Mouse (Mus musculus): ENCODE measurements around the gene 2210407C18Rik. TPM values are rescaled to one million over a fixed set of nuclear protein-coding genes. Genes with fewer than 3 reads are reported as not detected.

2210407C18Rik gene
- polyA plus RNA-seq, 1 experiment from 2014 or later = not detected

GRCm38 (mm10) chr11:58618793-58619192, 2.9 kb upstream of the 2210407C18Rik start:
- 51% methylated on average over 6 of the region's 6 CpGs for WGBS
- H3K9ac ChIP-seq = no peak overlapping the region
- ATAC-seq (ENCODE audit: low FRiP score, low read depth) = no peak
- H3K36me3 ChIP-seq = no peaks in the 10 kb centered on the region
- H3K4me1 ChIP-seq (replicated peaks) = no peaks in the 10 kb centered on the region
- no peak overlapping the region for H3K4me3 ChIP-seq
- no peaks in the 10 kb centered on the region for H3K27me3 ChIP-seq
- no peak overlapping the region for H3K27ac ChIP-seq (replicated peaks)
- H3K4me2 ChIP-seq = no peak overlapping the region
- no peaks in the 10 kb centered on the region for H3K9me3 ChIP-seq

GRCm38 (mm10) chr11:58618369-58618768, 2.5 kb upstream of the 2210407C18Rik start:
- Histone ChIP-seq H3K4me1 (replicated peaks) (no peaks in the 10 kb centered on the region), H3K4me3 (no peak overlapping the region), H3K4me2 (no peak overlapping the region), H3K9ac (no peak overlapping the region), H3K36me3 (no peaks in the 10 kb centered on the region), H3K9me3 (no peaks in the 10 kb centered on the region), H3K27ac (replicated peaks) (no peak overlapping the region), H3K27me3 (no peaks in the 10 kb centered on the region)
- 67% methylated on average over 3 of the region's 3 CpGs for WGBS
- no peak for ATAC-seq (ENCODE audit: low FRiP score, low read depth)

GRCm38 (mm10) chr11:58614526-58614925, 1.3 kb downstream of the 2210407C18Rik start:
- H3K9me3 ChIP-seq = no peaks in the 10 kb centered on the region
- H3K4me2 ChIP-seq = no peak overlapping the region
- no peak overlapping the region for H3K27ac ChIP-seq (replicated peaks)
- no peak overlapping the region for H3K4me3 ChIP-seq
- H3K4me1 ChIP-seq (replicated peaks) = no peaks in the 10 kb centered on the region
- H3K9ac ChIP-seq = no peak overlapping the region
- no peak for ATAC-seq (ENCODE audit: low FRiP score, low read depth)
- no peaks in the 10 kb centered on the region for H3K36me3 ChIP-seq
- H3K27me3 ChIP-seq = no peaks in the 10 kb centered on the region

- 80% methylated on average over 3 of the region's 3 CpGs for WGBS
- Histone ChIP-seq H3K9ac (no peak overlapping the region), H3K27ac (replicated peaks) (no peak overlapping the region), H3K4me3 (no peak overlapping the region), H3K9me3 (no peaks in the 10 kb centered on the region), H3K4me1 (replicated peaks) (no peaks in the 10 kb centered on the region), H3K4me2 (no peak overlapping the region), H3K27me3 (no peaks in the 10 kb centered on the region), H3K36me3 (no peaks in the 10 kb centered on the region)
- no peak for ATAC-seq (ENCODE audit: low FRiP score, low read depth)
Observed at GRCm38 (mm10) chr11:58613359-58613758, 2.5 kb downstream of the 2210407C18Rik start.

DNA sequence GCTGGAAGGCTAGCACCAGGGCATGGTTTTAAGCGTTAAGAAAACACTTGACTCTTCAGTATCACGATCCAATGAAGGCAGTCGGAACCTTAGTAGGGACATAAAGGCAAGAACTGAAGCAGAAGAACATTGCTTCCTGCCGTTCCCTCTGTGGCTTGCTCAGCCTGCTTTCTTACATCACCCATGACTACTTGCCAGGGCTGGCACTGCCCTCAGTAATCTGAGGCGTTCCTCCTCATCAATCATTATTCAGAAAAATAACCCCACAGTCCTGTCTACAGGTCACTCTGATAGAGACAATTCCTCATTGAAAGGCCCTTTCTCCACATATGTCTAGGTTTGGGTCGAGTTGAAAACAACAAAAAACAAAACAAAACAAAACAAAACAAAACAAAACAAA, 8.8 kb downstream of the 2210407C18Rik start:
- WGBS = 77% methylated on average over 6 of the region's 6 CpGs
- H3K4me3 ChIP-seq = no peak overlapping the region

GRCm38 (mm10) chr11:58606177-58606919, 9.5 kb downstream of the 2210407C18Rik start:
- WGBS = 90% methylated on average over 12 of the region's 12 CpGs
- Histone ChIP-seq H3K4me3 (no peak overlapping the region), H3K27ac (replicated peaks) (no peak overlapping the region), H3K9ac (no peak overlapping the region), H3K36me3 (no peaks in the 10 kb centered on the region), H3K9me3 (no peaks in the 10 kb centered on the region), H3K4me1 (replicated peaks) (no peaks in the 10 kb centered on the region), H3K4me2 (no peak overlapping the region), H3K27me3 (no peaks in the 10 kb centered on the region)
- ATAC-seq (ENCODE audit: low FRiP score, low read depth) = no peak

More for the DNA sequence above, 8.8 kb downstream of the 2210407C18Rik start:
- no peaks in the 10 kb centered on the region for H3K4me1 ChIP-seq (replicated peaks)
- H3K27ac ChIP-seq (replicated peaks) = no peak overlapping the region
- no peak overlapping the region for H3K9ac ChIP-seq
- H3K36me3 ChIP-seq = no peaks in the 10 kb centered on the region
- no peak overlapping the region for H3K4me2 ChIP-seq
- H3K9me3 ChIP-seq = no peaks in the 10 kb centered on the region
- ATAC-seq (ENCODE audit: low FRiP score, low read depth) = no peak
- no peaks in the 10 kb centered on the region for H3K27me3 ChIP-seq

DNA sequence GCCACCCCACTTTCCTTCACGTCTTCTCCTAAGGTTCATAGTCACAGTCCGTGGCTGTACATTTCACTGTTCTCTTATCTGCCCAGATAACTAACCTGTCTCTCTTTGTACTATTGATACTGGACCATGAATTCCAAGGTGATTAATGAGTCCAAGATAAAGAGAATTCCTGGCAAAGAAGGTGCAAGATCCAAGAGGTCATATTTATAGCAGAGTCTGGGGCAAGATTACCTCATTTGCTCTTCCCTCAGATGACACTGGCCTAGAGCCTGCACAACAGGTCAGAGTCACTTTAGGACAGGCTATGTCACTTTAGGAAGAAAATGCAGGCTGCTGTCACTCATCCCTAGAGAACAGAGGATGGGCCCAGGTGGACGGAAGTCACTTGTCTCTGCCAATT, 10.6 kb downstream of the 2210407C18Rik start:
- Histone ChIP-seq H3K9ac (no peak overlapping the region), H3K4me3 (no peak overlapping the region), H3K9me3 (no peaks in the 10 kb centered on the region), H3K27me3 (no peaks in the 10 kb centered on the region), H3K36me3 (no peaks in the 10 kb centered on the region), H3K27ac (replicated peaks) (no peak overlapping the region), H3K4me1 (replicated peaks) (no peaks in the 10 kb centered on the region), H3K4me2 (no peak overlapping the region)
- no peak for ATAC-seq (ENCODE audit: low FRiP score, low read depth)
- 87% methylated on average over 3 of the region's 3 CpGs for WGBS

- H3K27ac ChIP-seq (replicated peaks) = no peak overlapping the region
- no peak overlapping the region for H3K4me2 ChIP-seq
- H3K36me3 ChIP-seq = no peaks in the 10 kb centered on the region
- no peaks in the 10 kb centered on the region for H3K9me3 ChIP-seq
- ATAC-seq (ENCODE audit: low FRiP score, low read depth) = no peak
- H3K27me3 ChIP-seq = no peaks in the 10 kb centered on the region
- no peak overlapping the region for H3K9ac ChIP-seq
- WGBS = 67% methylated on average over 2 of the region's 2 CpGs
- no peaks in the 10 kb centered on the region for H3K4me1 ChIP-seq (replicated peaks)
- H3K4me3 ChIP-seq = no peak overlapping the region
Observed at GRCm38 (mm10) chr11:58604688-58605087, 11.2 kb downstream of the 2210407C18Rik start.

- no peak overlapping the region for H3K27ac ChIP-seq (replicated peaks)
Observed at GRCm38 (mm10) chr11:58602800-58603560, 12.9 kb downstream of the 2210407C18Rik start.

GRCm38 (mm10) chr11:58602062-58602461, 13.8 kb downstream of the 2210407C18Rik start:
- Histone ChIP-seq H3K9me3 (no peaks in the 10 kb centered on the region), H3K27ac (replicated peaks) (no peak overlapping the region), H3K4me1 (replicated peaks) (no peaks in the 10 kb centered on the region), H3K9ac (no peak overlapping the region), H3K36me3 (no peaks in the 10 kb centered on the region), H3K27me3 (no peaks in the 10 kb centered on the region), H3K4me3 (no peak overlapping the region), H3K4me2 (no peak overlapping the region)
- no peak for ATAC-seq (ENCODE audit: low FRiP score, low read depth)

More at GRCm38 (mm10) chr11:58602800-58603560, 12.9 kb downstream of the 2210407C18Rik start:
- WGBS = 81% methylated on average over 6 of the region's 6 CpGs
- no peaks in the 10 kb centered on the region for H3K4me1 ChIP-seq (replicated peaks)
- H3K36me3 ChIP-seq = no peaks in the 10 kb centered on the region
- H3K9ac ChIP-seq = no peak overlapping the region
- H3K9me3 ChIP-seq = no peaks in the 10 kb centered on the region
- H3K4me2 ChIP-seq = no peak overlapping the region
- ATAC-seq (ENCODE audit: low FRiP score, low read depth) = no peak
- H3K4me3 ChIP-seq = no peak overlapping the region
- no peaks in the 10 kb centered on the region for H3K27me3 ChIP-seq

- 87% methylated on average over 13 of the region's 13 CpGs for WGBS
- Histone ChIP-seq H3K27me3 (no peaks in the 10 kb centered on the region), H3K9me3 (no peaks in the 10 kb centered on the region), H3K36me3 (no peaks in the 10 kb centered on the region), H3K9ac (no peak overlapping the region), H3K27ac (replicated peaks) (no peak overlapping the region), H3K4me3 (no peak overlapping the region), H3K4me2 (no peak overlapping the region), H3K4me1 (replicated peaks) (no peaks in the 10 kb centered on the region)
- ATAC-seq (ENCODE audit: low FRiP score, low read depth) = no peak
Observed at GRCm38 (mm10) chr11:58597837-58598236, 18.0 kb downstream of the 2210407C18Rik start.

- no peak within 1 kb of the TSS for H3K27ac ChIP-seq (replicated peaks)
- no peaks in the 10 kb centered on the region for H3K4me1 ChIP-seq (replicated peaks)
- ATAC-seq (ENCODE audit: low FRiP score, low read depth) = no peak
- H3K9ac ChIP-seq = no peak within 1 kb of the TSS
- no peaks in the 10 kb centered on the region for H3K9me3 ChIP-seq
- H3K27me3 ChIP-seq = no peaks in the 10 kb centered on the region
- no peaks in the 10 kb centered on the region for H3K36me3 ChIP-seq
- H3K4me2 ChIP-seq = no peak within 1 kb of the TSS
- 85% methylated on average over 6 of the region's 6 CpGs for WGBS
- no peak within 1 kb of the TSS for H3K4me3 ChIP-seq
Observed at GRCm38 (mm10) chr11:58594814-58595213, 21.1 kb downstream of the 2210407C18Rik start, which contains the start of gene Olfr324. Gene Olfr324, plus strand, starts transcription at chr11:58595114.

All from hindbrain, embryonic 15.5 days (tissue).